Mouse (Mus musculus) lung, adult 18-20 months (tissue): ENCODE data around the gene Map2k6.

Experiments
- DNase-seq, 2 experiments: peaks; one replicate each; pipeline ENCODE4 v3.0.0; 2022; ENCODE audit warnings: mixed read lengths in 2 of 2

Map2k6 gene

DNA sequence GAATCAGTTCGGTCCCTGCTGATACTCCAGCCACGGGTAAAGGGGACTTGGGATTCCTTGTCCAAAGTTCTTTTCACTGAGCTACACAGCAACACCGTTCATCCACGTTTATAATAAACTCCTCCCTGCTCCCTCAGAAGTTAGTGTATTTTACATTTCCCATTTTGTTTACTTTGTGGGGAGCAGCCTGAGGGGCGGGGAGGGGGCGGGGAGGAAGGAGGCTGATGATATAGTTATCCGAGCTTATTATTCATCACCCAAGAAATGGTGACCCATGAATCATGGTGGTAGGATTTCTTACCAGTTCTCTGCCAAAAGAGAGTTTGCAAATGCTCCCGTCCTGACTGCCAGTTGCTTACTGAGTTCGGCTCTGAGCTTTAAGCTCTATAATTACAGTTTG, 6.7 kb downstream of the Map2k6 start:
- DNase-seq = no peak

GRCm38 (mm10) chr11:110409131-110409530, 10.2 kb downstream of the Map2k6 start:
- no peak for DNase-seq

GRCm38 (mm10) chr11:110409776-110410175, 10.9 kb downstream of the Map2k6 start:
- DNase-seq = no peak

GRCm38 (mm10) chr11:110411596-110411995, 12.7 kb downstream of the Map2k6 start:
- DNase-seq = no peak

GRCm38 (mm10) chr11:110414263-110414662, 15.3 kb downstream of the Map2k6 start:
- no peak for DNase-seq

GRCm38 (mm10) chr11:110416691-110417090, 17.8 kb downstream of the Map2k6 start:
- DNase-seq = no peak

- DNase-seq = no peak
These were observed 21.5 kb downstream of the Map2k6 start for GRCm38 (mm10) chr11:110420463-110420862.

GRCm38 (mm10) chr11:110426572-110427145, 27.7 kb downstream of the Map2k6 start:
- DNase-seq = no peak

- DNase-seq = no peak
These were observed 28.2 kb downstream of the Map2k6 start for GRCm38 (mm10) chr11:110427159-110427561.

- no peak for DNase-seq
These were observed 30.1 kb downstream of the Map2k6 start for GRCm38 (mm10) chr11:110428999-110429398.

DNA sequence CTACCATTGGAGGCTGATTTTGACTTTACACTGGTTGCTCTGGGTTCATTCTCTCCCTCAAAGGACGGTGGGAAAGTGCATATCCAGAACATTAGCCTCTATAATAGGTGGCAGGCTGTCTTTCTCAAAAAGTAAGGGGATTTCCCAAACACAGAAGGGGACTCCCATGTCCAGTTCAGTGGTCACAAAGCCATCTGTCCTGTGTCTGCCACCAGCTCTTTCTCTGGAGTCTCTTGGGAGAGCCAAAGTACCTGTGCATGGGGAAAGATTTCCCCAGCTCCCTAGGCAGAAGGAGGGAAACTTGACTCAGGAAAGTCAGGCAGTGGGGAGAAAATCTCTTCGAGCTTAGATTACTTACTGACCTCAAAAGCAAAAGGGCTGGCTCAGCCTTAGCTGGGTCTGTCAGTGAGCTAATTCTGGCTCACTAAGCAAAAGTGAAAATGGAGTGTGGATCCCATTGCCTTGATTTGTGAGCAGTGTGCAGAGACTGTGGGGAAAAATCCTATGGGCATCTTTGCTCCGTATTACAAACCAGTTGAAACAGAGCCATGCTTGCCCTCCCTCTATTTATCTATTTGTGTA, 31.0 kb downstream of the Map2k6 start:
- DNase-seq = no peak

DNA sequence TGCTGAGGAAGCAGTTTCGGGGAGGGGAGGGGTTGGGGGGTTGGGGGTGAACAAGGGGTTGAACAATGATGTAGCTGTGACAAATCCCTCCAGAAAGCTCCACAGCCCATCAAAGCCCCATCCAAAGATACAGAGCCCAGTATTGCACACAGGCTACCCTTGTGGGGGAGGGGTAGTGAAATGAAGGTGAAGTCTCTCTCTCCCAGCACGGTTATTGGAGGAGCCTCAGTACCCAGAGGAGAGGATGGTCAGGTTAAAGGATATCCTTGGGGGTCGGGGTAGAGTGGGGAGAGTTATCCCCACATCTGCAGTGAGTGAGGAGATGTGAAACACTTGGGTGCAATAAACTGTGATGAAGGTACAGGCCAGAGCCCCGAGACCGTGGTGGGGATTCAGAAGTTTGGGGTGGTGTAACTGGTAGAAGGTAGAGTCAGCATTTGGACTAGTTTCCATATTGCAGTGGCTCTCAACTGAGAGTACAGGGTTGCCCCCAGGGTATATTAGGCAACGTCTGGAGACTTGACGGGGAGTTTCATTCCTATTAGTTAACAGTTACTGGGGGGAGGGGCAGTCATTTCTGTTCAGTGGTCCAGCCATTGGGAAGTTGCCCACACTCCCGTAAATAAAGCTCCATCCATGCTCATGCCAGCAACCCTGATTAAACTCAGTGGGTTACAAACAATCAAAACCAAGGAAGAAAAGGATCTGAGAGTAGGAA, 37.1 kb downstream of the Map2k6 start:
- no peak for DNase-seq

GRCm38 (mm10) chr11:110436998-110437397, 38.1 kb downstream of the Map2k6 start:
- DNase-seq = no peak

GRCm38 (mm10) chr11:110438135-110438534, 39.2 kb downstream of the Map2k6 start:
- no peak for DNase-seq

DNA sequence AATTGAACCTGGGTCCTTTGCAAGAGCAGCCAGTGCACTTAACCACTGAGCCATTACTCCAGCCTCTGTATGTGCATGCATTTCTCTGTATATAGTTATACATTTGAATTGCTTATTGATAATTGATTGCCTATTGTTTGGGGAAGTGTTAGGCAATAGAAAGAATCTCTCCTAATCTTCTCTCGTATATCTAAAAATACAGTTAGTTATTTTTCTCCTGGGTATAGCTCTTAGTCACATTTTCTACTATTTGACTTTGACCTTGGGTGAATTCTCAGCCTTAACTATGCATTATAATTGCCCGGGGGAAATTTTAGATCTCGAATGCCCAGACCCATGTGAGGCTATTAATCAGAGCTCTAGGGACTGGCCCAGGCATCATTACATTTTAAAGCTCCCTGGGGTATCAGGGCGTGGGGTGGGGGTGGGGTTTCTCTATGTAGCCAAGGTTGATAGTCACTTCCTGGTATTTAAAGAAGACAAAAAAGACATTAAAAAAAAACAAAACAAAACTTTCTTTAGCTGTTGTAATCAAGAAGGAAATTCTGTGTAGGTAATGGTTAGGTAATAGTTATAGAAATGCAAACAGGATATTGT, 39.9 kb downstream of the Map2k6 start:
- no peak for DNase-seq

GRCm38 (mm10) chr11:110439354-110439753, 40.4 kb downstream of the Map2k6 start:
- no peak for DNase-seq

DNA sequence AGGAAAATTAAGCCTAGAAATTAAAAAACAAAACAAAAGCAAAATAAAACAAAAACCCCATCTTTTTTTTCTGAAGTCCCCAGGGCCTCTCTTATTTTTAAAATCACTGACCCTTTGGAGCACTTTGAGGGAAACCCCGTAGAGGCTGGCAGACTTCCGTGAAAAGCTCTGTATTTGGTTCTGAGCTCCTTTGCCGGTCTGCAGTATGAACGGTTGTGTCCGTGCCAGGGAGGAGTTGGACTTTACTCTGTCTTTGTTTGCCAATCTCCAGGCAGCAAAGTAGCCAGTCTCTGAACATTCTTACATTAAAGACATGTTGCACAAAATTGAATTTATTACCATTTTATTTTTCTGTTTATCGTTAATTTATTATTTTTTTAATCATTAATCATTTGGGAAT, 45.7 kb downstream of the Map2k6 start:
- DNase-seq = no peak

DNA sequence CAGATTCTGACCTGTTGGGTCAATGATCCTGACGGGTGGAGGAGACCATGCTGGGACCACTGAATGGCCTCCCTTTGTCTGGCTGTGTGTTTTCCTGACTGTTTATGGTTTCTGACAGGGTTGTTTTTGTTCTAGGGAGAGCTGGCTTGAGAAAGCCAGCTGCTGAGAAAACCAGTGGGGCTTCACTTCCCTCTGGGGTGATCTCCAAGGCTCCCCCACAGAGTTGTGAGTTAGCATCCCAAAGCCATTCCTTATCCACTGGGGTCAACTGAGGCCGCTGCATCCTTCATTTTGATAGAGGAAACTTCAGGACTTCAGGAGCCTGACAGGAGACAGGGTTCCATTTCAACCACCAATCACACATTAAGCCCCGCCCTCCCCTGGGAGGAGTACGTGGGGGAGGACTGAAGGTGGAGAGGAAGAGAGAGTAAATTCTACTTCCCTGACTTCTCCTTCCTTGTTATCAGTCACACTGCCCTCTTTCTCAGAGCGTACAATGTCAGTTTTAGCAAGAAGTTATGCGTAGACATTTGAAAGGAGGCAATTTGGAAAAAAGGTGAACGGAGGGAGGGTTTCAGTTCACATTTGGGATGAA, 49.3 kb downstream of the Map2k6 start:
- DNase-seq = peak; percentile 27 to 31

DNA sequence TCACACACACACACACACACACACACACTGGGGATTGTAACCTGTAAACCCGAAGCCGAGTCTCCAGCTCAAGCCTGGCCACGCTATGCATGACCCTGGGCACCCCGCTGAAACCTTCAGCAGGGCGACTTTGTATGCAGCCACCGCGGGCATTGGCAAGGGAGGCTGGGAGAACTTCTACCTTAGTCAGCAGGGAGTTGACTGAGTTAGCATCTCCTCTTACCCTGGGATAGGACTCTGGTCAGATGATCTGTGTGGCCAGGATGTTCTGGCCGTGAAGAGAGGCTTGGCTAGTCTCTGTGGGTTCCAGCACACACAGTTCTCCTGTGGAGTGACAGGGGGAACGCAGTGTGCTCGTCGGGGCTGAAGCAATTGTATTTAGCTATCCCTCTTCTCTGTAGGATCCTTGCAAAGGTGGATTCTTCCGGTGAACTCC, 49.8 kb downstream of the Map2k6 start:
- peak in 1 of 2 experiments; percentile 33 for DNase-seq

GRCm38 (mm10) chr11:110449183-110449582, 50.3 kb downstream of the Map2k6 start:
- no peak for DNase-seq

- peak in 1 of 2 experiments; percentile 13 for DNase-seq
These were observed 51.3 kb downstream of the Map2k6 start for GRCm38 (mm10) chr11:110450091-110450757.

GRCm38 (mm10) chr11:110450758-110451121, 51.8 kb downstream of the Map2k6 start:
- no peak for DNase-seq

GRCm38 (mm10) chr11:110451590-110451989, 52.7 kb downstream of the Map2k6 start:
- DNase-seq = no peak
